Comparison of ENCODE assay signal across 8 mouse cellular contexts in the genomic region with DNA sequence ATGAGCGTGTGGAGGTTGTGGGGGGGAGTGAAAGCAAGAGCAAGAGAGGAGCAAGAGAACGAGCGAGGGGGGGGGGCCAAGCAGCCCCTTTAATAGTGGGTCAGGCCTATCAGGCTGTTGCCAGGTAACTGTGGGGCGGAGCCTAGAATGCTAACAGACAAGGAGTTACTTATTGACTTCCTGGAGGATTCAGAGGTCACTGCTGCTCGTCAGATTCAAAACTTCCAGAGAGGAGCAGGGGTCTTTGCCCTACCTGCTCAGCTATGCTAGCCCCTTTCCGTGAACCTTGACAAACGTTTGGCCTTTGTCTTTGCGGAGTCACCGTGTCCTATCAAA. TPM values are rescaled to one million over a fixed set of nuclear protein-coding genes. Genes with fewer than 3 reads are reported as not detected.
DNase-seq lines count a peak whose midpoint lies in the region; ATAC-seq and TF ChIP-seq lines count a peak whose summit lies in the region.

No protein-coding gene starts in this region.

- H3K27me3 ChIP-seq in E14TG2a.4 (ENCODE audit: insufficient read depth, low read length) = no peaks in the 10 kb centered on the region
- H3K27me3 ChIP-seq in liver, postnatal 0 days (ENCODE audit: insufficient read depth, low read length) = no peaks in the 10 kb centered on the region
- H3K27me3 ChIP-seq in stomach, postnatal 0 days (ENCODE audit: control insufficient read depth, insufficient read depth, low read length) = no peaks in the 10 kb centered on the region

- ATAC-seq in liver, postnatal 0 days = peak; percentile 68
- peak; percentile 81 for ATAC-seq in stomach, postnatal 0 days (ENCODE audit: low FRiP score, low TSS enrichment)
- ATAC-seq in megakaryocyte, adult 5-6 weeks (ENCODE audit: poor library complexity, severe bottlenecking) = no peak

- H3K4me3 ChIP-seq in E14TG2a.4 (replicated peaks; ENCODE audit: low read length) = peak overlapping the region; percentile 5; the same call in 1 of the 2 replicates
- H3K4me3 ChIP-seq in ES-E14 (ENCODE audit: insufficient read depth in 1 of 2, low read depth in 1 of 2, low read length in 2 of 2, poor library complexity in 1 of 2, severe bottlenecking in 1 of 2) = peak overlapping the region; percentile 20 to 46; a peak in 3 of 4 replicates
- H3K4me3 ChIP-seq in liver, postnatal 0 days (ENCODE audit: low read depth, low read length) = peak overlapping the region; percentile 9; the same call in 1 of the 2 replicates
- H3K4me3 ChIP-seq in stomach, postnatal 0 days (ENCODE audit: low read depth, low read length) = 0 out of 2 replicates have a peak overlapping the region, but pooled peaks have one; percentile 6

- no peaks in the 10 kb centered on the region for H3K36me3 ChIP-seq in E14TG2a.4 (ENCODE audit: insufficient read depth, low read length)
- H3K36me3 ChIP-seq in ES-E14 (ENCODE audit: control insufficient read depth, insufficient read depth, low read length, poor library complexity, severe bottlenecking) = no peaks in the 10 kb centered on the region
- no peaks in the 10 kb centered on the region for H3K36me3 ChIP-seq in liver, postnatal 0 days (replicated peaks; ENCODE audit: insufficient read depth, low read length)
- H3K36me3 ChIP-seq in stomach, postnatal 0 days (ENCODE audit: control insufficient read depth, insufficient read depth, low read length) = no peaks in the 10 kb centered on the region

- H3K4me1 ChIP-seq in E14TG2a.4 (replicated peaks; ENCODE audit: low read depth, low read length) (peaks cover 51% of the 10 kb centered on the region), ES-E14 (ENCODE audit: control insufficient read depth in 2 of 2, insufficient read depth in 2 of 2, low read length in 2 of 2, poor library complexity in 1 of 2) (peaks cover 6 to 8% of the 10 kb centered on the region in 2 experiments; a peak in 3 of 4 replicates)
- peaks cover 6% of the 10 kb centered on the region; the same call in 1 of the 2 replicates for H3K4me1 ChIP-seq in liver, postnatal 0 days (ENCODE audit: insufficient read depth)
- H3K4me1 ChIP-seq in stomach, postnatal 0 days (replicated peaks; ENCODE audit: control insufficient read depth, insufficient read depth) = 0 out of 2 replicates have a peak, but pooled peaks cover 2% of the 10 kb centered on the region

- H3K4me2 ChIP-seq in liver, postnatal 0 days (ENCODE audit: low read depth, low read length) = peak overlapping the region; percentile 53
- peak overlapping the region; percentile 47 for H3K4me2 ChIP-seq in stomach, postnatal 0 days (replicated peaks; ENCODE audit: low read depth)

- WGBS in liver, postnatal 0 days (ENCODE audit: insufficient replicate concordance) = 44% methylated on average over 9 of the region's 9 CpGs
- WGBS in stomach, postnatal 0 days = 20% methylated on average over 9 of the region's 9 CpGs

- H3K9ac ChIP-seq in ES-E14 (ENCODE audit: insufficient read depth, low read depth, low read length, poor library complexity, severe bottlenecking) = peak overlapping the region; percentile 13; the same call in 1 of the 2 replicates
- H3K9ac ChIP-seq in liver, postnatal 0 days (replicated peaks) = peak overlapping the region; percentile 32; the same call in 1 of the 2 replicates
- no peak overlapping the region for H3K9ac ChIP-seq in stomach, postnatal 0 days (ENCODE audit: low read length)

- no peaks in the 10 kb centered on the region for H3K9me3 ChIP-seq in E14TG2a.4 (ENCODE audit: low read length)
- no peaks in the 10 kb centered on the region for H3K9me3 ChIP-seq in ES-E14 (ENCODE audit: control insufficient read depth, insufficient read depth, low read depth, low read length)
- no peaks in the 10 kb centered on the region for H3K9me3 ChIP-seq in liver, postnatal 0 days (ENCODE audit: low read length)
- no peaks in the 10 kb centered on the region for H3K9me3 ChIP-seq in stomach, postnatal 0 days (ENCODE audit: control insufficient read depth, low read length)

- no peak for TF ChIP-seq EP300 in liver, postnatal 0 days (IDR thresholded peaks at IDR 0.05; ENCODE audit: low read depth)
- no peak for TF ChIP-seq EP300 in stomach, postnatal 0 days (optimal IDR thresholded peaks at IDR 0.05)

- H3K27ac ChIP-seq in ES-E14 (ENCODE audit: insufficient read depth, low read depth, low read length, poor library complexity, severe bottlenecking) = no peak overlapping the region
- H3K27ac ChIP-seq in liver, postnatal 0 days (ENCODE audit: low read depth) = peak overlapping the region; percentile 74
- peak overlapping the region; percentile 85 for H3K27ac ChIP-seq in stomach, postnatal 0 days (replicated peaks)

- TF ChIP-seq CTCF in E14TG2a.4 (conservative IDR thresholded peaks at IDR 0.05; ENCODE audit: low read length) = no peak
- TF ChIP-seq CTCF in liver, postnatal 0 days (IDR thresholded peaks at IDR 0.05; ENCODE audit: low read depth) = no peak
- TF ChIP-seq CTCF in stomach, postnatal 0 days (IDR thresholded peaks at IDR 0.05; ENCODE audit: low read depth) = no peak

- no peak for DNase-seq in ES-E14 (ENCODE audit: low read depth, low spot score)
- DNase-seq in kidney, adult 18-20 months = peak; percentile 80
- DNase-seq in liver, postnatal 0 days = peak; percentile 70
- DNase-seq in stomach, postnatal 0 days (ENCODE audit: low spot score) = peak; percentile 87
- no peak for DNase-seq in layer of hippocampus, postnatal 14 days (ENCODE audit: low spot score in 2 of 2)
- no peak for DNase-seq in layer of hippocampus, postnatal 36 days

- in situ Hi-C loops in ES-E14 (cut with MboI; ENCODE audit: low sequenced_read_pairs in 2 of 2, unreplicated experiment in 2 of 2) = no loop called here

TF ChIP-seq in ES-E14, 5 proteins besides CTCF, POLR2A, EP300 and RAD21:
- TF ChIP-seq HCFC1 (IDR thresholded peaks at IDR 0.05; ENCODE audit: borderline replicate concordance, insufficient read depth, low read length) (no peak), ZC3H11A (IDR thresholded peaks at IDR 0.05; ENCODE audit: borderline replicate concordance, low read depth, low read length) (no peak), MAFK (IDR thresholded peaks at IDR 0.05; ENCODE audit: insufficient read depth, low read depth, low read length) (no peak), CHD2 (IDR thresholded peaks at IDR 0.05; ENCODE audit: low read depth, low read length) (no peak), ZNF384 (IDR thresholded peaks at IDR 0.05; ENCODE audit: low read depth, low read length) (no peak)

RNA-seq across cellular contexts. Expression of a gene that starts 34.5 kb away (rescaled TPM):
- total RNA-seq in ES-E14 (2012; rRNA removed) = 4.6 and 4.8 TPM in 2 replicates
- polyA plus RNA-seq in liver, postnatal 0 days (2015; fragmentation: Nextera tagmentation; extraction: Ambion mirVana) = 7.0 and 7.7 TPM in 2 replicates
- polyA plus RNA-seq in stomach, postnatal 0 days (2015; fragmentation: Nextera tagmentation; extraction: Ambion mirVana) = 22.9 and 26.6 TPM in 2 replicates
- total RNA-seq in megakaryocyte, adult 5-6 weeks (2015) = 0.38 TPM in 1 of 2 replicates, not detected in the other
- not detected in 2 replicates for total RNA-seq in megakaryocyte, adult 5-6 weeks (2017)
- total RNA-seq in layer of hippocampus, postnatal 14 days (2021) = 1 to 10 TPM; 7.7 to 7.8 TPM
- total RNA-seq in layer of hippocampus, postnatal 36 days (2021) = 1 to 10 TPM; 9.1 to 9.4 TPM

RNA-seq across cellular contexts. Expression of a gene that starts 46.7 kb away (rescaled TPM):
- 145 and 178 TPM in 2 replicates for total RNA-seq in ES-E14 (2012; rRNA removed)
- polyA plus RNA-seq in liver, postnatal 0 days (2015; fragmentation: Nextera tagmentation; extraction: Ambion mirVana) = 10.5 and 11.3 TPM in 2 replicates
- 14.8 and 17.6 TPM in 2 replicates for polyA plus RNA-seq in stomach, postnatal 0 days (2015; fragmentation: Nextera tagmentation; extraction: Ambion mirVana)
- total RNA-seq in megakaryocyte, adult 5-6 weeks (2015) = 86.3 and 89.1 TPM in 2 replicates
- 80.3 and 117 TPM in 2 replicates for total RNA-seq in megakaryocyte, adult 5-6 weeks (2017)
- 10 to 100 TPM; 59.1 to 62.8 TPM for total RNA-seq in layer of hippocampus, postnatal 14 days (2021)
- 10 to 100 TPM; 59.2 to 71.3 TPM for total RNA-seq in layer of hippocampus, postnatal 36 days (2021)

Comparison
In these comparisons a context has a peak if more than half of its experiments do, and no peak if none do; other contexts are left out.
1. DNase-seq: peak in kidney, adult 18-20 months (single experiment), liver, postnatal 0 days (single experiment) and stomach, postnatal 0 days (single experiment); none in ES-E14 (single experiment), layer of hippocampus, postnatal 14 days (0 of 2) and layer of hippocampus, postnatal 36 days (0 of 2).
2. Peak in every context shown above with its lines, with median percentiles within 50 percentile points of each other: H3K4me3 ChIP-seq.